Mouse (Mus musculus) liver, adult 2 months (tissue): Measurements from ENCODE around the gene Spem2.

Experiments
- CTCF ChIP-seq: fragments of 200-500 bp; IDR thresholded peaks from 2 replicates; pipeline ENCODE4 v1.5.1; 2011; ENCODE audit warnings: low read depth, low read length, control low read depth
- POLR2A ChIP-seq: fragments of 200-500 bp; IDR thresholded peaks from 2 replicates; pipeline ENCODE4 v1.6.1; 2011; ENCODE audit warnings: low read length, control low read depth; ENCODE audit not compliant: insufficient read depth; ENCODE audit errors: extremely low read depth

- no peak for TF ChIP-seq CTCF
- TF ChIP-seq POLR2A: no peak
These were observed 40.6 kb downstream of the Spem2 start for GRCm38 (mm10) chr11:69777504-69778257.
